Mouse (Mus musculus): ENCODE measurements around the gene Cib2.

The Cib2 gene

DNA sequence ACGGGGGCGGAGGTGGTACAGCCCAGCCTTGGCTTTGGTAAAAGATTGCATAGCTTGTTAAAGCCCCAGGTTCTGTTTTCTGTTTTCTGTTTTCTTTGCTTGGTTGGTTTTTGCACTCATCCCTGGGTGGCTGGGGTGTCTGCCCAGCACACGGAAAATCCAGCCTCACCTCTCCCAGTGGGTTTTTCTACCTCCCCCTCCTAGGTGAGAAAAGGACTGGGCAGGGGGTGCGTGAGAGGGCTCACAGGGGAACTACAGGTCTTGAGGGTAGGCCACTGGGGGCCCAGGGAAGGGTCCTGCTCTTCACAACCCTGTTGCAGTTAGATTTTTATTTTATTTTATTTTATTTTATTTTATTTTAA, 15.1 kb downstream of the Cib2 start:
- no peak for DNase-seq (ENCODE audit: low spot score in 2 of 2)

DNA sequence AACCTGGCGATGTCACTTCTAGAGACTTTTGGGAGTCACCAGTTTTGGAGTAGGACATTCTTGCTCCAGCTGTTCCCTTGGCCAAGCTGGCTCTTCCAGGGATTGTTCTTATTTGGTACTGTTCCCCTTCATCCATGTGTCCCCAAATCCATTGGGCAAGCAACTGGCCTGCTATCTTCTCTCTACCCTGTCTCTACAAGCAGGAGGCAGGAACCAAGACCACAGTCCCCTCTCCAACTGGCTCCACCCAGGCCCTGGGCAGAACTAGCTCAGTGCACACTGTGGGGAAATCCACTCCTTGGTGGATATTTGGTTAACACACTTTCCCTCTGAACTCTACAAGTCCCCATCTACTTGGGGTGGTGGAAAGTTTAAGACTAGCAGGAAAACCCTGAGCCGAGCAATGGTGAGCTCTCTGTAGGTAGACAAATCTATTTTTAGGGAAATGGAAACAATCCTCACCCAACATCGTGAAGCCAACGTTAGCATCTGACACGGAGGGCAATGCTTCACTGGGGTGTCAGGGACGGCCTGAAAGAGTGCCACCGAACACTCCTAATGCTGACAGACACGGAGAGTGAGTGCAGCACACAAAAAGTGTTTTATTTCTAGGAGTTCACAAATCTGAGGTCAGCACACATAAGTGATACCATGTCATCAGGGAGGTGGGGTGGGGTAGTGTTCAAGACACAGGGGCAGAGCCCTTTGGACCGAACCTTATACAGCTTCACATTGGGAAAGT, 15.6 kb downstream of the Cib2 start:
- DNase-seq (ENCODE audit: low spot score in 2 of 2), result no peak

DNA sequence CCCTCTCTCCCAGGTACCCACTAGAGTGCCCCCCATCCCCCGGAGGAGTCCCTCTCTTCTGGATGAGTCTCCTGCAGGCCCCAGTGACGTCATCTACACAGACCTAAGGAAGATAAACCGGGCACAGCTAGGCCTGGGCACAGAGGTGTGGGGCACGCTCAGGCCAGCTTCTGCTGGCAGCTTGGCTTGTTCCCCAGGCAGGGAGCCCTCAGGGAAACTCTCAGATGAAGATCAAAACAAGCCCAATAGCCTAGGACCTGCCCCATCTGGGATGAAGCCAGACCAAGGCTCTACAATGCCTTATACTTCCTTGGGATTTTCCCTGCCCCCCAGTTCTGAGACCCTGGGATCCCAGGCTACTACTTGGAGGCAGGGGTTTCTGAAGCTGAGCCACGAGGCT, 19.2 kb downstream of the Cib2 start:
- DNase-seq (ENCODE audit: low spot score in 2 of 2), result no peak

DNA sequence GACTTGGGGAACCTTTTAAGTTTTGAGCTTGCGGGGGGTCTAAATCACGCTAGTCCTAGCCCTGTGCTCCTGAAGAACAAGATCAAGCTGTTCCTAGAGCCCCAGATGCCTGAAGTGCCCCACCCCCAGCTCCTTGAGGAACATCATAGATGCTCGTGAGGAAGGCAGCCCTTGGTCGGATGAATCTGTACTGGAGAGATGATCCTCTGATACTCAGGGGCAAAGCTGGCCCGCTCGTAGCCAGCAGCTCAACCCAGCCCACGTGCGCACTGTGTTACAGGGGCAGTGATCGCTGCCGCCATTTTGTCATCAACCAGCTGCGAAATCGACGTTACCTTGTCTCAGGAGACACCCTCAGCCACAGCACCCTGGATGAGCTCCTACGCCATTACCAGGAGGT, 21.3 kb downstream of the Cib2 start, which contains the start of gene Sh2d7:
TSS of gene Sh2d7 (plus strand) at position 301 of the 400 bp plus-strand sequence.
- no peak for DNase-seq (ENCODE audit: low spot score in 2 of 2)

DNA sequence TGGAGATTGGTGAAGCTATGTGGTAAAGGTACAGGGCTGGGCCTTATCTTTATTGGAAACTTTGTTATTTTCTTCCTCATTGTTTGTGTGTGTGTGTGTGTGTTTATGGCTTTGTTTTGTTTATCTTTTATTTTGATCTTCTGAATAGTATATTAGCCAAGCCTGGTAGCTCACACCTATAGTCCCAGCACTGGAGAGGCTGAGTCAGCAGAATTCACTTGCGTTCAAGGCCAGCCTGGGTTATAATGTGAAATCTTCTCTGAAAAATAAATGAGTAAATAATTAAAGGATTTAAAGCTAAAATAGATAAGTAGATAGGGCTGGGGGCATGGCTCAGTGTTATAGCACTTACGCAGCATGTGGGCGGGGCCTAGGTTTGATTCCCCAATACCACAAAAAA, 21.8 kb downstream of the Cib2 start:
- no peak for DNase-seq (ENCODE audit: low spot score in 2 of 2)

DNA sequence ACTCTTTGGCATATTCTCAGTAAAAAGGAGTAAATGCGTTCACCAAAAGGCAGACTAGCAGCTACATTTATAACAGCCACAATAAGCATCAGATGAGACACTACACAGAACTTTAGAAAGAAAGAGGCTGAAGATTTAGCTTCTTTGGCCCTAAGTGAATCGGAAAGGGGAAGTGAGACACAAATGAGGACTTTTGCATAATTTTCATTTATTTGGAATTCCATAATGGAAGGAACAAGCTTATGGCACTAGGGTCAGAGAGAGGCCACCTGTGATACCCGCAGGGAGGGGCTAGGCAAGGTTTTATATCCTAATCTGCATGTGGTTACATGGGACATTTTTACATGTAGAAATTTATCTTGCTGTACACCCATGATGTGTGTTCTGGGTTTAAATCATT, 22.5 kb downstream of the Cib2 start:
- no peak for DNase-seq (ENCODE audit: low spot score in 2 of 2)

DNA sequence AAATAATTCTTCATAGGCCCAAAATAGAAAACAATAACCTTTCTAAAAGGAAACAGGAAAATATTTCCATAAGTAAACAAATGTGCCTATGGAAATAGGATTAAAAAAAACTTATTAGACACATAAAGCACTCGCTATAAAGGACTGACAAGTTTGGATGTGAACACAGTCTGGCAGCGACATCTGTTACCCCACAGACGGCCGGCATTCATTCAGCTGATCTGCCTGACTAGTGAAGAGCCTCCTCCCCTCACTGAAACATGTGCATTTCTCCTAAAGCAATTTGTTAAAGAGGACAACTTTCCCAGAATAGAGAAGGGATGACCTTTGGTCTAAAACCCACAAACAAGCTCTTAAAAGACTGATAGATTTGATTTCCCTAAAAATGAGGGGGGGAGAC, 23.0 kb downstream of the Cib2 start:
- peak in 1 of 2 experiments; percentile 45 for DNase-seq (ENCODE audit: low spot score in 2 of 2)

DNA sequence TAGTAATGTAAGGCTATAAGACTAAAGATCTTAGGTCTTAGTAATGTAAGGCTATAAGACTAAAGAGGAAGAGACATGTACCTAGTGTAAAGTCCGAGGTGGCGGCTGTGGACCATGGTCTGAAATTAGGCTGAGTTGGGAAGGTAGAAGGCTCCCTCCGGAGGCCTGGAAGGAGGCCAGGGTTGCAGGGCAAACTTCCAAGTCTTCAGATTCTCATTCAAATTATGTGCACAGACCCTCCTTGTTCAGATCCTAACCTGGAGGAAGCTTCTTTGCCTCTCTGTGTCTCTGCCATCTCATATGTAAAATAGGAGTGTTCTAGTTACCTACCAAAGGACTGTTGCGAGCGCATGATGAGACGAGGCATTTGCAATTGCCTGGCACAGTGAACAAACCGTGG, 23.8 kb downstream of the Cib2 start:
- no peak for DNase-seq (ENCODE audit: low spot score in 2 of 2)

DNA sequence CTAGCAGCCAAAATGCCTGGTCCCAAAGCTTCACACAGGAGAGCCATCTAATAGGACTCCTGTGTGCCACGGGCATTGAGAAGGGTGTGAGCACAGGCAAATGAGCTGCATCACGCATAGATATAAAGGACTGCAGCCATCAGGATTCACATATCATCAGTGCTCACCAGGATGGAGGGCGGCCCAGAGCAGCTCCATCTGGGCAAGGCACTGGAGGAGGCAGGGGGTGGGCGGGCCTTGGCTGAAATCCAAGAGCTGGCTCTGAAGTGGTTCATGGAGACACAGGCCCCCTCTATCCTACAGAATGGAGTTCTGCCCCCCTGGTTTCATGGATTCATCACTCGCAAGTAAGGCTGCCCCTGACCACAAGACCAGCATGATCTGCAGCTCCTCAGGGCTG, 26.0 kb downstream of the Cib2 start:
- peak; percentile 80 to 81 for DNase-seq (ENCODE audit: low spot score in 2 of 2)

DNA sequence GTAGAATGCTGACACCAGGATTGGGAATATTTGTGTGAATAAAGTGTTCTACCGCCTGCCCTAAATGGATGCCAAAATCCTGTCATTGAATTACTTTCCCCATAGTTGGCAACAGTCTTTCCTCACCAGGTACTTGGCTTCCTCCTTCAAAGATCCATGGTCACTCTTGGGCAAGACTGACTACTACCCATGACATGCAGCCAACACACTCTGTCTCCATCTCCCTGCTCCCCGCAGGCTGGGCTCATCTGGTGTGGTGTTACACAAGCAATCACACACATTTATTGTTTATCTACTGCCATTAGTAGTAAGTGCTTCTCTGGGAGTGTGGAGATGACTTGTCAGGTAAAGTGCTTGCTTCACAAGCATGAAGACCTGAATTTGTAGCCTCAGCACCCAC, 27.1 kb downstream of the Cib2 start:
- DNase-seq (ENCODE audit: low spot score in 2 of 2), result no peak

DNA sequence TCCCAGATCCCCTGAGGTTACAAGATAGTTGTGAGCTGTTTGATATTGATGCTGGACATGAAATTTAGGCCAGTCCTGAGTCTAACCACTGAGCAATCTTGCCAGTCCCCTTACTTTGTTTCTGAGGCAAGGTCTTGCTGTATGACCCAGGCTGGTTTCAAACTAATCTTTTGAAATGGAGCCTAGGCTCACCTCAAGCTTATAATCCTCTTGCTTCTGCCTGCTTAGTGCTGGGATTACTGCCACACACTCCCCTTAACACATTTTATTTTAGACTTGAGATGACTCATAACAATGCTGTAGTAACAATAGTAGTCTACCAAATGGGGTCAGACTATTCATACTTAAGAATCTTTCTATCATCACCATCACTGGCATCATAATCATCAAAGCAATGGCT, 28.6 kb downstream of the Cib2 start:
- no peak for DNase-seq (ENCODE audit: low spot score in 2 of 2)

DNA sequence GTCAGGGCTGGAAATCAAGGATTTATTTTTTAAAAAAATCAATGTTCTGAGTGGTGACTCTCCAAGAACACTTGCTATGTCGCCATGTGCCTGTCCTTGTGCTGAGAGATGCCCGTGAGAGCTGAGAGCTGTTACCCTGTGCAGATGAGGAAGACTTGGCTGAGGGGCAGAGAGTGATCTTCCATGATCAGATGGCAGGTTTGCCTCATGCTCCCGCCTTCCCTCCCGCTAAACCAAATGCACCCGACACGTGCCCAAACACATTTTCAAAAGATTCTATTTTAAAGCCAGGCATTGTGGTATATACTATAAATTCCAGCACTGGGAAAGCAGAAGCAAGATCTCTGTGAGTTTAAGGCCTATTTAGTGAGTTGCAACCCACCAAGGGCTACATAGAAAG, 29.2 kb downstream of the Cib2 start:
- DNase-seq (ENCODE audit: low spot score in 2 of 2), result no peak

DNA sequence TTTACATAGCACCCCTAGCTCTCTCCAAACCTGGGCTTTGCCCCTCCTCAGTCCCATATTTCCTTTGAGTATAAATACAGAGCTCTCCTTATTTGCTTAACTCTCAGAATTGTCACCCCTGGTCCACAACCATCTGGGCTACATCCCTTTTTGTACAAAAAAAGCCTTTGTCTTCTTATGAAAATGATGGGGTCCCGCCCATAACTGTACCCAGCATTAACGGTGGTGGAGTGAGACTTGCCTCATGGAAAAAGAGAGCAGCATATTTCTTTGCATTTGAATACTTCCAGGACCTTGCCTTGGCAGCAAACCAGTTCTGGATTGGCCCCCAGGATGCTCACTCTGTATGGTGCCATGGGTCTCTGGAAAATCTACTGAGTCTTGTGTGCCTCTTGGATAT, 30.1 kb downstream of the Cib2 start:
- no peak for DNase-seq (ENCODE audit: low spot score in 2 of 2)

DNA sequence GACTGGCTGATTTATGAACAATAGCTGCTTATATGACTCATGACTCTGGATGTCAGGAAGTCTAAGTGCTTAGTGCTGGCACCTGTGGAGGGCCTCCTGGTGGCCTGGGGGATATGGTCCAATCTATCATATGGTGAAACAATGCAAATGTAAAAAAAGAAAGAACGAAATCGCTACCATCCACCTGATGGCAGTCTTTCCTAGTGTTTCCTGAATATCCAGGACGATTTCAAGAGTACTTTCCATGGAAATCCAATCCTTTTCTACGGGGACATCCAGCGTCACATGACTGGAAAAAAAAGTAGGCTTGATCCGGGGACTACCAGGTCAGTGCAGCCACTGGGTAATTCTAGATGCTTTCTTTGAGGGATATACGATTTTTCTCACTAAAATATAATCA, 32.3 kb downstream of the Cib2 start:
- DNase-seq (ENCODE audit: low spot score in 2 of 2), result peak in 1 of 2 experiments; percentile 46

DNA sequence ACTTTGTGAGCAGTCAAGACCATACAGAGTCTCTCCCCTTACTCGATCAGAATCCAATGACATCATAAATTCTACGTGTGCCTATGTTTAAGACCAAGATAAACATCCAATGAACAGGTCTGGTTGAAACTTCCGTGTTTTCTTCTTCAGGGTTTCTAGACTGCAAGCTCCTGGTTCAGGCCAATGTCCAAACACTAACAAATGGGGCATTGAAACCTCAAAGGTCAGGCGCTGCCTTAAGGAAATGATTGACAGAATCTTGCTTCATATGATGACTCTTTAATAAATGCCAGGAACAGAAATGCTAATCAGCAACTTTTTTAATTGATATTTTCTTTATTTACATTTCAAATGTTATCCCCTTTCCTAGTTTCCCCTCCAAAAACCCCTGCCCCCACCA, 39.7 kb downstream of the Cib2 start:
- no peak for DNase-seq (ENCODE audit: low spot score in 2 of 2)

DNA sequence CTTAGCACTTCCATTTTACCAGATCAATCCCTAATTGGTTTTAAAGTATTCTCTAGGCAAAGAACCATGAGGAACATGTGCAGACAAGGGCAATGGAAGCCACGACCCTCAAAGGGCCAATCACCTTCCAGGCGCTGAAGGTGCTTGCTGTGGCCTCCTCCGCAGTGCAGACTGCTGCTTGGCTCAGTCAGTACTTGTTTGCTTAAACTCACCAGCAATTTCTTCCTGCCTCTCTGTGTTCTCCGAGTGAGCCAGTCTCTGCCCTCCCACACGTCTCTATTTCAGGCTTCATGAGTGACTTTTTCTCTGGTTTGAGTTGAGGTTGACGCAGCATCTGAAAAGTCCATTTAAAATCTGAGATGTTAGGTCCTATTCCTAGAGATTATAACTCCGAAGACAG, 41.1 kb downstream of the Cib2 start:
- DNase-seq (ENCODE audit: low spot score in 2 of 2), result peak; percentile 65 to 81

DNA sequence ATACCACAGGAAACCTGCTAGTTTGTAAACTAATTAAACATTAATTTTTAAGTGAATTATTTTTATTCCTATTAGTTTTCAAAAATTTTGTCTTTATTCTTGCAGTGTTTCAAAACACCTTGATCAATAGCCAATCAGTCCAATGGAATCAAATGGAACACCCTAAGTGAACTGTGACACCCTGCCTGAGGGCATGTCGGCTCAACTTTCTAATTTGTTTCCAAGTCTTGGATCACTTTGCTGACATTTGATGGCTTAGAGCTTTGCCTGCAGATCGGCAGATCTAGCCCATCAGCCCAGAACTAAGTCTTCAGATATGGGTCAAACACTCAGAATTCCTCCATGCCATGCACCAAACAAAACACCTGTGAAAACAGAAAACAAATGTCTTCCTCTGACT, 44.0 kb downstream of the Cib2 start:
- no peak for DNase-seq (ENCODE audit: low spot score in 2 of 2)

DNA sequence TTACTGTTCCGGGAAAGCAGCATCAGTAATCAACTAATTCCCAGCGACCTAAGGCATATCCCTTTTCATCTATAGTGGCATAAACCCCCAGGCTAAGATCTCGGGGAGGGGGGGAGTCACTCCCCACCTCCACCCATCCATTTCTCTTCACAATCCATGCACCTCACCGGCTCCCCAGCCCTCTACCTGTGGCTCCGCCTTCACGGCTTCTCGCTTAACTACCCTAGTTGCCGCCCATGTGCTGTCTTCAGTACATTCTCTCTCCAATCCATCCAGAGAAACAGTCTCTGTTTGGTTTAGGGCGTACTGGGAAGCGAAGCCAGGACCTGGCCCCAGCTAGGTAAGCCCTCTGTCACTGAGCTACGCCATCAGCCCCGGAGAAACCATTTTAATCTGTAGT, 57.1 kb downstream of the Cib2 start:
- no peak for DNase-seq (ENCODE audit: low spot score in 2 of 2)

DNA sequence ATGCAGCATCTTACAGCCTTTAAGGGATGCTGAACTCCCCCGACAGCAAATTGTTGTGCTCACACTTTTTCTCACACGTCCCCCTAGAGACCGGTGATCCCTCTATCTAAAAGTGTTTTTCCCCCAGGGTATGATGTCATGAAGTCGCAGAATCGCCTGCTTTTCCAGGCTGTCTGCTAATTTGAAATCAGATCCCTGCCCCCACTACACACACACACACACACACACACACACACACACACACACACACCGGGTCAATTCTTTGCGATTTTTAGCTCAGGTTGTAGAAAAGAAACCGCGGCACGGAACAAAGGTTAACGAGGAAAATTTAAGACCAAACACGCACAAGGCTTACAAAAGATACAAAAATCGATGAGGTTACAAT, 57.9 kb downstream of the Cib2 start:
- DNase-seq (ENCODE audit: low spot score in 2 of 2), result no peak

DNA sequence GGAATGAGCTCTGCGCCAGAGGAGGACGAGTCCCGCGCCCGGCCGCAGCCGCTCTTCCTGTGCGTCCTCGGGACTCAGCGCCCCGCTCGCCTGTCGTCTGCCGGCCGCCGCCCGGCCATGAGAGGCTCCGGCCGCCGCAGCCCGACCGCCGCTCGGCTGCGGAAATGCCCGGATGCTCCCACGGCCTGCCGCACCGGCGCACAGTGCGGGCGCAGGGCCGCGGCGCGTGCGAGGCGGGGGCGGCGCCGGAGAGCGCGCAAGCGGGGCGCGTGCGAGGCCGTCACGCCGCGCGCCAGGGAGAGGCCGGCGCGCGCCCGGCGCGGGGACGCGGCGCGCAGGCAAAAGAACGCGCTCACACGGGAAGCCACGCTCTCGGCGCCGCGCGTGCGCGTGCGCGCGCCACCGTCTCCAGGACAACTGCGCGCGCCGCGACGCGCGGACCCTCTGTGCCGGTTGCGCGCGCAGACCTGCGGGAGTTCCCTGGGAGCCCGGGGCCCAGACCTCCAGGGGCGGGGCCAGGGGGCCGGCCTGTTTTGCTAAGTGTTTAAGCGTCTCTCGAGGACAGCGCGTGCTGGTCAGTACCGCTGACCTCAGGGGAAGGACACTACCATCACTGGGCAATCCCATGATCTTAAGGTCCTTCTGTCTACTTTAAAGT, 58.4 kb downstream of the Cib2 start, which contains the start of gene Dmxl2:
TSS of gene Dmxl2 (minus strand) at position 174 of the 658 bp plus-strand sequence.
- peak; percentile 80 to 88 for DNase-seq (ENCODE audit: low spot score in 2 of 2)

DNA sequence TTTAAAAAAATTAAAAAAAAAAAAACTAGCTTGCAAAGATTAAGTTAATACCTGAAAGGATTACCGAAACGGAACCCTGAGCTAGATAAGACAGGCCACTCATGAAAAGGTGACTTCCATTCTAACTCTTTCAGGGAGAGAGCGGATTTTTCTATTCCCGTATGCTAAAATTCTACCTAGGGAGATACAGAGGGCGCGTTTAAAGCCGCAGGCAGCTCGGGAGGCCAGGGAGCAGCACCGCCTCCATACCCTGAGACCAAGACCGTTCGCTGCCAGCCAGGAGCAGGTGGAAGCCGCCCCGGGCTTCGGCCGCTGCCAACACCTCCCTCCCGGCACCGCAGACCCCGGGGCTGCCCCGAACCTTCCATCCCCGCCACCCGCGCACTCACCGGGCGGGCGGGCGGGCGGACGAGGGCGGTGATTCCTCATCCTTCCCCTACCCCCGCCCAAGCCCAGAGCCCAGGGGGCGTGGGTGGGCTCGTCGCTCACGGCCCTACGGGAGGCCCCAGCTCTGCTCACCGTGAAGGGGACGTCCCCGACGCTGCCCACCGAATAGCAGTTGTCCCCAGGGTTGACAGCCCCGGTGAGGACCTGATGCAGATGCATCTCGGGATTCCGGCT, 59.1 kb downstream of the Cib2 start:
- DNase-seq (ENCODE audit: low spot score in 2 of 2), result peak in 1 of 2 experiments; percentile 36

DNA sequence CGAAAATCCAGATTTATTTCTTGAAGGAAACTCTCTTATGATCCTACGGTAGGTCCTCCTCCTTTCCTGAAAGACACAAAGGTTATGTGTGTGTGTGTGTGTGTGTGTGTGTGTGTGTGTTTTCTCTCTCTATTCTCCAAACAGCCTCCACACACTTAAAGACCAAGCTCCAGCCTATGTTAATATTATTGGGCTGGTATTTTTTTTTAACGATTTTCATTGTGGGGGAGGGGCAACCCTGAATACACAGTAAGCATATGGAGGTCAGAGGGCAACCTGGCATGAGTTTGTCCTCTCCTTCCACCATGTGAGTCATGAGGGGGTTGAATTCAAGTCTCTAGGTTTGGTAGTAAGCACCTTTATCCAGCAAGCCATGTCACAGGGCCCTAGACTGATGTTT, 60.2 kb downstream of the Cib2 start:
- DNase-seq (ENCODE audit: low spot score in 2 of 2), result no peak

DNA sequence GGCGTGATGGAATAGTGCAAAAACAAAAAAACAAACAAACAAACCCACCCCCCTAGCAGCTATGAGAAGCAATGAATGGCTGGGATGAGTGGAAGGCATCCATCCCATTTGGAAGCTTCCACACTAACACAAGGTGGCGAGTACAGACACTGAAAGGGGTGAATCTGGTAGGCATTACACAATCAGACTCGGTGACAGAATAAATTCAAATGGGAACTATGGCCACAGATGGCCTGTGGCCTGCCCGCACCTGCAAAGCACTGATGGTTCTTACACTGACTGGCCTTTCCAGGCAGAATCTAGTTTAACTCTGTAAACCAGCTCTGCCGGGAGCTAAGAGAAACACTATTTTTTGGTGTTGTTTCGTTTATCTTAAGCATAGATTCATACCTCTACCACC, 60.7 kb downstream of the Cib2 start:
- DNase-seq (ENCODE audit: low spot score in 2 of 2), result no peak
